Mouse (Mus musculus) forebrain, embryonic 11.5 days (tissue): ENCODE measurements around the gene Myl7. TPM values are rescaled to one million over a fixed set of nuclear protein-coding genes. Genes with fewer than 3 reads are reported as not detected.

Source experiments
- ATAC-seq: fragments of 200-750 bp; cut with Nextera tagmentation; replicated peaks from 2 replicates; pipeline ENCODE4 v1.8.0; 2017; ENCODE audit warnings: moderate TSS enrichment; ENCODE audit not compliant: low FRiP score
- DNase-seq: peaks from one replicate; pipeline ENCODE4 v3.0.0-alpha.2; 2017; ENCODE audit warnings: low spot score
- H3K27ac ChIP-seq: fragments of 300-500 bp; sonication (generic); 2 replicates; pipeline ENCODE4 v1.5.1; 2014; ENCODE audit warnings: low read depth, low read length
- H3K27me3 ChIP-seq: fragments of 300-500 bp; sonication (generic); 2 replicates; pipeline ENCODE4 v1.6.1; 2014; ENCODE audit warnings: mild to moderate bottlenecking, low read length, mixed read lengths; ENCODE audit not compliant: control insufficient read depth, insufficient read depth
- H3K36me3 ChIP-seq: fragments of 300-500 bp; sonication (generic); 2 replicates; pipeline ENCODE4 v1.6.1; 2014; ENCODE audit warnings: mild to moderate bottlenecking, low read length, moderate library complexity, mixed read lengths; ENCODE audit not compliant: control insufficient read depth, insufficient read depth
- H3K4me1 ChIP-seq: fragments of 300-500 bp; sonication (generic); replicated peaks from 2 replicates; pipeline ENCODE4 v1.6.1; 2014; ENCODE audit warnings: low read length, mixed read lengths; ENCODE audit not compliant: control insufficient read depth, insufficient read depth
- H3K4me2 ChIP-seq: fragments of 300-500 bp; sonication (generic); 2 replicates; pipeline ENCODE4 v1.6.1; 2014; ENCODE audit warnings: low read depth, mild to moderate bottlenecking, low read length, moderate library complexity, mixed read lengths; ENCODE audit not compliant: severe bottlenecking
- H3K4me3 ChIP-seq: fragments of 300-500 bp; sonication (generic); 2 replicates; pipeline ENCODE4 v1.5.1; 2014; ENCODE audit warnings: low read depth, low read length
- H3K9ac ChIP-seq: fragments of 300-500 bp; sonication (generic); 2 replicates; pipeline ENCODE4 v1.6.1; 2014; ENCODE audit warnings: low read length
- H3K9me3 ChIP-seq: fragments of 300-500 bp; sonication (generic); 2 replicates; pipeline ENCODE4 v1.6.1; 2016; ENCODE audit warnings: low read length, mixed read lengths; ENCODE audit not compliant: control insufficient read depth
- WGBS: fragments of 180-500 bp; shearing (Covaris S2); extraction: QIAGEN DNeasy Blood & Tissue Kit; methylation state at CpG from one replicate; pipeline ENCODE4 v1.1.7; 2014; 5-methylcytosine and 5-hydroxymethylcytosine counted together
- polyA plus RNA-seq: library from polyadenylated mRNA; unstranded; fragments of >200 nt; fragmentation: Nextera tagmentation; extraction: Ambion mirVana; gene quantifications from 2 replicates; pipeline ENCODE4 v1.2.1, GENCODE M21; 2014

The Myl7 gene
- polyA plus RNA-seq, 1 experiment from 2014 or later, result 0.47 TPM

GRCm38 (mm10) chr11:5882518-5882917 lies 16.1 kb downstream of the Myl7 start:
- 80% methylated on average over 8 of the region's 8 CpGs for WGBS
- H3K36me3 ChIP-seq, result no peaks in the 10 kb centered on the region
- no peak overlapping the region for H3K4me2 ChIP-seq
- ATAC-seq (no peak), DNase-seq (no peak)
- H3K4me1 ChIP-seq, result no peaks in the 10 kb centered on the region; the same call in 1 of the 2 replicates
- H3K27me3 ChIP-seq, result no peaks in the 10 kb centered on the region
- H3K9me3 ChIP-seq, result no peaks in the 10 kb centered on the region
- no peak overlapping the region for H3K4me3 ChIP-seq
- no peak overlapping the region for H3K9ac ChIP-seq
- H3K27ac ChIP-seq, result no peak overlapping the region

GRCm38 (mm10) chr11:5879905-5880304 lies 18.7 kb downstream of the Myl7 start:
- no peak for ATAC-seq
- Histone ChIP-seq H3K9ac (no peak overlapping the region), H3K4me3 (no peak overlapping the region), H3K4me1 (peaks cover 7% of the 10 kb centered on the region; the same call in 1 of the 2 replicates), H3K4me2 (no peak overlapping the region), H3K9me3 (no peaks in the 10 kb centered on the region), H3K36me3 (no peaks in the 10 kb centered on the region), H3K27me3 (no peaks in the 10 kb centered on the region), H3K27ac (no peak overlapping the region)
- peak; percentile 83 for DNase-seq
- WGBS, result 52% methylated on average over 5 of the region's 5 CpGs

GRCm38 (mm10) chr11:5878661-5879060 lies 19.9 kb downstream of the Myl7 start:
- H3K9ac ChIP-seq, result peak overlapping the region; percentile 46
- H3K4me2 ChIP-seq, result peak overlapping the region; percentile 66
- no peaks in the 10 kb centered on the region for H3K9me3 ChIP-seq
- H3K4me1 ChIP-seq, result peaks cover 7% of the 10 kb centered on the region; the same call in 1 of the 2 replicates
- ATAC-seq (no peak), DNase-seq (no peak)
- H3K27ac ChIP-seq, result peak overlapping the region; percentile 5; the same call in 1 of the 2 replicates
- H3K4me3 ChIP-seq, result peak overlapping the region; percentile 57; the same call in 1 of the 2 replicates
- 45% methylated on average over 8 of the region's 8 CpGs for WGBS
- no peaks in the 10 kb centered on the region for H3K27me3 ChIP-seq
- H3K36me3 ChIP-seq, result no peaks in the 10 kb centered on the region; the same call in 1 of the 2 replicates

GRCm38 (mm10) chr11:5877921-5878526 lies 20.6 kb downstream of the Myl7 start, which contains the start of gene Pold2:
TSS of gene Pold2 (minus strand) at chr11:5878292.
- ATAC-seq, result peak; percentile 99
- under 1% methylated on average over 52 of the region's 52 CpGs for WGBS

GRCm38 (mm10) chr11:5877421-5877820 lies 21.2 kb downstream of the Myl7 start:
- Histone ChIP-seq H3K27ac (no peak overlapping the region), H3K9ac (peak overlapping the region; percentile 64), H3K36me3 (peaks cover 3% of the 10 kb centered on the region), H3K4me3 (peak overlapping the region; percentile 57), H3K9me3 (no peaks in the 10 kb centered on the region), H3K27me3 (no peaks in the 10 kb centered on the region), H3K4me2 (peak overlapping the region; percentile 66), H3K4me1 (peaks cover 7% of the 10 kb centered on the region; the same call in 1 of the 2 replicates)
- 9% methylated on average over 5 of the region's 5 CpGs for WGBS
- no peak for DNase-seq
- no peak for ATAC-seq

More at GRCm38 (mm10) chr11:5877921-5878526, 20.6 kb downstream of the Myl7 start, which contains the start of gene Pold2:
- DNase-seq, result peak; percentile 99
- peak within 1 kb of the TSS; percentile 64 for H3K9ac ChIP-seq
- H3K27ac ChIP-seq, result peak within 1 kb of the TSS; percentile 5; the same call in 1 of the 2 replicates
- peak within 1 kb of the TSS; percentile 57 for H3K4me3 ChIP-seq
- H3K4me2 ChIP-seq, result peak within 1 kb of the TSS; percentile 66
- no peaks in the 10 kb centered on the region for H3K9me3 ChIP-seq
- H3K4me1 ChIP-seq, result peaks cover 7% of the 10 kb centered on the region; the same call in 1 of the 2 replicates
- no peaks in the 10 kb centered on the region for H3K27me3 ChIP-seq
- no peaks in the 10 kb centered on the region; the same call in 1 of the 2 replicates for H3K36me3 ChIP-seq

- Histone ChIP-seq H3K9ac (no peak overlapping the region), H3K36me3 (peaks cover 7% of the 10 kb centered on the region), H3K4me3 (no peak overlapping the region), H3K4me2 (no peak overlapping the region), H3K4me1 (peaks cover 7% of the 10 kb centered on the region; the same call in 1 of the 2 replicates), H3K27ac (no peak overlapping the region), H3K27me3 (no peaks in the 10 kb centered on the region), H3K9me3 (no peaks in the 10 kb centered on the region)
- no peak for DNase-seq
- WGBS, result 98% methylated on average over 9 of the region's 9 CpGs
- ATAC-seq, result no peak
Observed at GRCm38 (mm10) chr11:5873192-5873591, 25.4 kb downstream of the Myl7 start.

- no peaks in the 10 kb centered on the region for H3K27me3 ChIP-seq
- H3K4me2 ChIP-seq, result no peak overlapping the region
- H3K36me3 ChIP-seq, result peaks cover 7% of the 10 kb centered on the region
- no peaks in the 10 kb centered on the region for H3K9me3 ChIP-seq
- H3K4me3 ChIP-seq, result no peak overlapping the region
- no peak overlapping the region for H3K9ac ChIP-seq
- 93% methylated on average over 11 of the region's 11 CpGs for WGBS
- no peak overlapping the region for H3K27ac ChIP-seq
- ATAC-seq (no peak), DNase-seq (no peak)
- peaks cover 7% of the 10 kb centered on the region; the same call in 1 of the 2 replicates for H3K4me1 ChIP-seq
Observed at GRCm38 (mm10) chr11:5872707-5873106, 25.9 kb downstream of the Myl7 start.

GRCm38 (mm10) chr11:5870069-5870468 lies 28.5 kb downstream of the Myl7 start:
- H3K4me2 ChIP-seq, result no peak overlapping the region
- no peak for DNase-seq
- H3K4me1 ChIP-seq, result no peaks in the 10 kb centered on the region
- H3K27ac ChIP-seq, result no peak overlapping the region
- no peak overlapping the region for H3K9ac ChIP-seq
- ATAC-seq, result no peak
- H3K36me3 ChIP-seq, result peaks cover 7% of the 10 kb centered on the region
- no peaks in the 10 kb centered on the region for H3K9me3 ChIP-seq
- 90% methylated on average over 16 of the region's 16 CpGs for WGBS
- no peaks in the 10 kb centered on the region for H3K27me3 ChIP-seq
- no peak overlapping the region for H3K4me3 ChIP-seq

GRCm38 (mm10) chr11:5869331-5869730 lies 29.3 kb downstream of the Myl7 start:
- 95% methylated on average over 16 of the region's 16 CpGs for WGBS
- no peaks in the 10 kb centered on the region for H3K9me3 ChIP-seq
- no peak for DNase-seq

More at GRCm38 (mm10) chr11:5869331-5869730, 29.3 kb downstream of the Myl7 start:
- H3K4me2 ChIP-seq, result no peak overlapping the region
- no peak overlapping the region for H3K27ac ChIP-seq
- ATAC-seq, result no peak
- H3K36me3 ChIP-seq, result peaks cover 7% of the 10 kb centered on the region
- no peaks in the 10 kb centered on the region for H3K4me1 ChIP-seq
- no peaks in the 10 kb centered on the region for H3K27me3 ChIP-seq
- no peak overlapping the region for H3K9ac ChIP-seq
- no peak overlapping the region for H3K4me3 ChIP-seq
